Mouse (Mus musculus) lung, postnatal 0 days (tissue): ENCODE measurements at regions not wholly inside any gene's neighbourhood (a gene's known extent, or its start where the extent isn't known, plus 50 kb on each side); places are given as distances from the start of the nearest gene placed in this dataset.

ENCODE experiments used
- CTCF ChIP-seq: IDR thresholded peaks from 2 replicates; pipeline ENCODE4 v1.5.1; 2016; ENCODE audit warnings: antibody characterized with exemption, mild to moderate bottlenecking
- EP300 ChIP-seq: IDR thresholded peaks from 2 replicates; pipeline ENCODE4 v1.6.1; 2016; ENCODE audit warnings: antibody characterized with exemption, mild to moderate bottlenecking, control low read depth

- TF ChIP-seq CTCF = no peak
- no peak for TF ChIP-seq EP300
Observed at GRCm38 (mm10) chr17:62172305-62172704, 708.8 kb downstream of the Efna5 start.
